ENCODE assay signal across 11 mouse cellular contexts in genomic region chr12:33253206-33253605, GRCm38 (mm10).
DNase-seq lines count a peak whose midpoint lies in the region; ATAC-seq and TF ChIP-seq lines count a peak whose summit lies in the region.
"Had no signal": no experiment of that assay in that cellular context is flagged by ENCODE, and none has a peak within 500 bp of the region (broad histone marks: within the 10 kb centered on the region; RNA-seq: fewer than 3 reads in every experiment).

No protein-coding gene starts in this region.

- intact Hi-C loops in heart, postnatal 25 days (cut with DNase I): no loop called here

- DNase-seq in heart, postnatal 25 days (ENCODE audit: low spot score): no peak
- DNase-seq in embryonic facial prominence, embryonic 14.5 days (ENCODE audit: low spot score): peak; percentile 64
- peak; percentile 15 for DNase-seq in forebrain, postnatal 0 days
- DNase-seq in kidney, postnatal 10 days: no peak
- no peak for DNase-seq in cerebellum, adult 9-10 months
- DNase-seq: lung, adult 2 months; right cerebral cortex, postnatal 4 days had no signal

- no peak overlapping the region for H3K9ac ChIP-seq in heart, embryonic 12.5 days
- no peak overlapping the region for H3K9ac ChIP-seq in embryonic facial prominence, embryonic 14.5 days (ENCODE audit: low read depth, low read length)
- no peak overlapping the region for H3K9ac ChIP-seq in forebrain, postnatal 0 days
- 0 out of 2 replicates have a peak overlapping the region, but pooled peaks have one; percentile 22 for H3K9ac ChIP-seq in midbrain, embryonic 16.5 days (ENCODE audit: low read depth, low read length)

- peak overlapping the region; percentile 35 for H3K4me2 ChIP-seq in heart, embryonic 12.5 days
- H3K4me2 ChIP-seq in embryonic facial prominence, embryonic 14.5 days (ENCODE audit: low read depth, low read length): no peak overlapping the region
- H3K4me2 ChIP-seq in forebrain, postnatal 0 days (ENCODE audit: low read depth): no peak overlapping the region
- H3K4me2 ChIP-seq in midbrain, embryonic 16.5 days (ENCODE audit: low read length): no peak overlapping the region

- H3K4me1 ChIP-seq in heart, embryonic 12.5 days (replicated peaks): peaks cover 28% of the 10 kb centered on the region
- peaks cover 11% of the 10 kb centered on the region for H3K4me1 ChIP-seq in embryonic facial prominence, embryonic 14.5 days (ENCODE audit: control insufficient read depth, insufficient read depth, low read length)
- no peaks in the 10 kb centered on the region for H3K4me1 ChIP-seq in forebrain, postnatal 0 days (ENCODE audit: insufficient read depth)
- peaks cover 24% of the 10 kb centered on the region for H3K4me1 ChIP-seq in midbrain, embryonic 16.5 days (ENCODE audit: control insufficient read depth, insufficient read depth, low read length)

- H3K4me3 ChIP-seq in heart, embryonic 12.5 days: no peak overlapping the region
- H3K4me3 ChIP-seq in embryonic facial prominence, embryonic 14.5 days (ENCODE audit: low read depth, low read length): no peak overlapping the region
- no peak overlapping the region for H3K4me3 ChIP-seq in forebrain, postnatal 0 days (ENCODE audit: low read depth, low read length)
- no peak overlapping the region for H3K4me3 ChIP-seq in midbrain, embryonic 16.5 days (ENCODE audit: low read depth, low read length)
- H3K4me3 ChIP-seq: megakaryocyte, embryonic 14.5 days had no signal

- H3K27me3 ChIP-seq in heart, embryonic 12.5 days (replicated peaks): no peaks in the 10 kb centered on the region
- no peaks in the 10 kb centered on the region for H3K27me3 ChIP-seq in embryonic facial prominence, embryonic 14.5 days (replicated peaks; ENCODE audit: control insufficient read depth, insufficient read depth, low read length)
- no peaks in the 10 kb centered on the region for H3K27me3 ChIP-seq in forebrain, postnatal 0 days (ENCODE audit: insufficient read depth, low read length)
- H3K27me3 ChIP-seq in midbrain, embryonic 16.5 days (ENCODE audit: control insufficient read depth, insufficient read depth, low read depth, low read length): no peaks in the 10 kb centered on the region
- H3K27me3 ChIP-seq: megakaryocyte, embryonic 14.5 days had no signal

- ATAC-seq in heart, embryonic 12.5 days (ENCODE audit: insufficient number of reproducible peaks, low FRiP score): no peak
- peak; percentile 73 for ATAC-seq in embryonic facial prominence, embryonic 14.5 days (ENCODE audit: low read depth)
- peak; percentile 23 for ATAC-seq in forebrain, postnatal 0 days
- ATAC-seq in midbrain, embryonic 16.5 days: peak; percentile 25; the same call in 1 of the 2 replicates
- ATAC-seq: CD4-positive, CD25-positive, alpha-beta regulatory T cell, adult 4 months had no signal

- 17% methylated on average over 9 of the region's 9 CpGs for WGBS in heart, embryonic 12.5 days
- 32% methylated on average over 9 of the region's 9 CpGs for WGBS in embryonic facial prominence, embryonic 14.5 days
- WGBS in forebrain, postnatal 0 days: 41% methylated on average over 8 of the region's 9 CpGs
- WGBS in midbrain, embryonic 16.5 days: 20% methylated on average over 9 of the region's 9 CpGs

- peaks cover 8% of the 10 kb centered on the region for H3K36me3 ChIP-seq in heart, embryonic 12.5 days
- peaks cover 8% of the 10 kb centered on the region for H3K36me3 ChIP-seq in embryonic facial prominence, embryonic 14.5 days (ENCODE audit: control insufficient read depth, insufficient read depth, low read length)
- H3K36me3 ChIP-seq in forebrain, postnatal 0 days (ENCODE audit: insufficient read depth): no peaks in the 10 kb centered on the region
- H3K36me3 ChIP-seq in midbrain, embryonic 16.5 days (ENCODE audit: control insufficient read depth, insufficient read depth, low read length): peaks cover under 1% of the 10 kb centered on the region; the same call in 1 of the 2 replicates

- H3K27ac ChIP-seq in heart, embryonic 12.5 days (ENCODE audit: poor library complexity, severe bottlenecking): peak overlapping the region; percentile 50
- H3K27ac ChIP-seq in embryonic facial prominence, embryonic 14.5 days (replicated peaks; ENCODE audit: low read depth, low read length): no peak overlapping the region
- no peak overlapping the region for H3K27ac ChIP-seq in forebrain, postnatal 0 days (ENCODE audit: low read depth, low read length)
- peak overlapping the region; percentile 18 for H3K27ac ChIP-seq in midbrain, embryonic 16.5 days (ENCODE audit: low read length)

- H3K9me3 ChIP-seq in heart, embryonic 12.5 days (replicated peaks): no peaks in the 10 kb centered on the region
- H3K9me3 ChIP-seq in embryonic facial prominence, embryonic 14.5 days (ENCODE audit: control insufficient read depth, low read length): no peaks in the 10 kb centered on the region
- H3K9me3 ChIP-seq in forebrain, postnatal 0 days (ENCODE audit: low read length): no peaks in the 10 kb centered on the region
- no peaks in the 10 kb centered on the region for H3K9me3 ChIP-seq in midbrain, embryonic 16.5 days (replicated peaks; ENCODE audit: control insufficient read depth, low read length, poor library complexity, severe bottlenecking)
- H3K9me3 ChIP-seq: megakaryocyte, embryonic 14.5 days had no signal

- TF ChIP-seq CTCF in forebrain, postnatal 0 days (IDR thresholded peaks at IDR 0.05; ENCODE audit: low read depth): no peak

Comparison
In these comparisons a context has a peak if more than half of its experiments do, and no peak if none do; other contexts are left out.
1. H3K27ac ChIP-seq: peak in heart, embryonic 12.5 days (single experiment) and midbrain, embryonic 16.5 days (single experiment); none in embryonic facial prominence, embryonic 14.5 days (single experiment) and forebrain, postnatal 0 days (single experiment).
2. DNase-seq: peak in embryonic facial prominence, embryonic 14.5 days (single experiment) and forebrain, postnatal 0 days (single experiment); none in heart, postnatal 25 days (single experiment), kidney, postnatal 10 days (single experiment) and cerebellum, adult 9-10 months (single experiment).